Mouse (Mus musculus) spleen, postnatal 4 days (tissue): ENCODE measurements around the gene Slc24a4.

ENCODE experiments used
- DNase-seq, 2 experiments: peaks; one replicate each; pipeline ENCODE4 v3.0.0; 2022; ENCODE audit warnings: low spot score in 2 of 2

Gene Slc24a4

GRCm38 (mm10) chr12:102285318-102285717, 156.8 kb downstream of the Slc24a4 start:
- DNase-seq: no peak

GRCm38 (mm10) chr12:102285779-102286178, 157.2 kb downstream of the Slc24a4 start:
- no peak for DNase-seq

GRCm38 (mm10) chr12:102286681-102287414, 158.3 kb downstream of the Slc24a4 start:
- DNase-seq: no peak

GRCm38 (mm10) chr12:102287904-102288602, 159.5 kb downstream of the Slc24a4 start:
- no peak for DNase-seq

GRCm38 (mm10) chr12:102288846-102289245, 160.3 kb downstream of the Slc24a4 start:
- DNase-seq: no peak

- DNase-seq: no peak
Measured at GRCm38 (mm10) chr12:102289568-102289967, 161.0 kb downstream of the Slc24a4 start.

- no peak for DNase-seq
Measured at GRCm38 (mm10) chr12:102290662-102291061, 162.1 kb downstream of the Slc24a4 start.

- DNase-seq: peak in 1 of 2 experiments; percentile 66
Measured at GRCm38 (mm10) chr12:102291686-102292085, 163.2 kb downstream of the Slc24a4 start.

GRCm38 (mm10) chr12:102292501-102293215, 164.1 kb downstream of the Slc24a4 start:
- DNase-seq: no peak

GRCm38 (mm10) chr12:102294634-102295033, 166.1 kb downstream of the Slc24a4 start:
- no peak for DNase-seq

- DNase-seq: no peak
Measured at GRCm38 (mm10) chr12:102295230-102295629, 166.7 kb downstream of the Slc24a4 start.

- DNase-seq: no peak
Measured at GRCm38 (mm10) chr12:102295662-102296061, 167.1 kb downstream of the Slc24a4 start.

GRCm38 (mm10) chr12:102296361-102296760, 167.8 kb downstream of the Slc24a4 start:
- DNase-seq: no peak

- DNase-seq: no peak
Measured at GRCm38 (mm10) chr12:102296967-102297366, 168.4 kb downstream of the Slc24a4 start.

GRCm38 (mm10) chr12:102299209-102299608, 170.7 kb downstream of the Slc24a4 start:
- no peak for DNase-seq

- DNase-seq: no peak
Measured at GRCm38 (mm10) chr12:102301585-102301984, 173.1 kb downstream of the Slc24a4 start.

- DNase-seq: peak in 1 of 2 experiments; percentile 46
Measured at GRCm38 (mm10) chr12:102302322-102302721, 173.8 kb downstream of the Slc24a4 start.

GRCm38 (mm10) chr12:102302831-102303351, 174.4 kb downstream of the Slc24a4 start:
- DNase-seq: no peak

- no peak for DNase-seq
Measured at GRCm38 (mm10) chr12:102303867-102304266, 175.3 kb downstream of the Slc24a4 start.

GRCm38 (mm10) chr12:102305069-102305836, 176.7 kb downstream of the Slc24a4 start:
- no peak for DNase-seq

GRCm38 (mm10) chr12:102308001-102308456, 179.5 kb downstream of the Slc24a4 start:
- DNase-seq: no peak
